Mouse (Mus musculus) lung, adult 2 months (tissue): ENCODE measurements at regions not wholly inside any gene's neighbourhood (a gene's known extent, or its start where the extent isn't known, plus 50 kb on each side); places are given as distances from the start of the nearest gene placed in this dataset.

Experiments used
- CTCF ChIP-seq: fragments of 200-500 bp; IDR thresholded peaks from 2 replicates; pipeline ENCODE4 v1.5.1; 2011; ENCODE audit warnings: mild to moderate bottlenecking, low read length, control low read depth; ENCODE audit not compliant: insufficient read depth
- POLR2A ChIP-seq: fragments of 200-500 bp; IDR thresholded peaks from 2 replicates; pipeline ENCODE4 v1.6.1; 2011; ENCODE audit warnings: low read depth, mild to moderate bottlenecking, control low read depth, low read length, borderline replicate concordance; ENCODE audit errors: extremely low read depth

GRCm38 (mm10) chr9:76734387-76734786 is 167.5 kb upstream of the Fam83b start:
- TF ChIP-seq CTCF (no peak), POLR2A (no peak)
